Mouse (Mus musculus): ENCODE measurements at regions not wholly inside any gene's neighbourhood (a gene's known extent, or its start where the extent isn't known, plus 50 kb on each side); places are given as distances from the start of the nearest gene placed in this dataset.

GRCm38 (mm10) chr13:28794547-28794946 lies 159.0 kb downstream of the Sox4 start:
- no peak for DNase-seq (ENCODE audit: low spot score)

- peak; percentile 62 for DNase-seq (ENCODE audit: low spot score)
These were observed 160.2 kb downstream of the Sox4 start for GRCm38 (mm10) chr13:28793166-28793935.

- DNase-seq (ENCODE audit: low spot score) = peak; percentile 47
These were observed 160.9 kb downstream of the Sox4 start for GRCm38 (mm10) chr13:28792461-28793165.

- DNase-seq (ENCODE audit: low spot score) = no peak
These were observed 163.1 kb downstream of the Sox4 start for GRCm38 (mm10) chr13:28790381-28790780.

GRCm38 (mm10) chr13:28787331-28787643 lies 166.2 kb downstream of the Sox4 start:
- no peak for DNase-seq (ENCODE audit: low spot score)

GRCm38 (mm10) chr13:28786629-28787330 lies 166.7 kb downstream of the Sox4 start:
- DNase-seq (ENCODE audit: low spot score) = peak; percentile 58

GRCm38 (mm10) chr13:28782497-28783246 lies 170.8 kb downstream of the Sox4 start:
- peak; percentile 77 for DNase-seq (ENCODE audit: low spot score)

- DNase-seq (ENCODE audit: low spot score) = peak; percentile 80
These were observed 171.4 kb downstream of the Sox4 start for GRCm38 (mm10) chr13:28782081-28782480.

- peak; percentile 63 for DNase-seq (ENCODE audit: low spot score)
These were observed 171.9 kb downstream of the Sox4 start for GRCm38 (mm10) chr13:28781660-28782059.

GRCm38 (mm10) chr13:28780462-28780861 lies 173.1 kb downstream of the Sox4 start:
- no peak for DNase-seq (ENCODE audit: low spot score)

GRCm38 (mm10) chr13:28775142-28775815 lies 178.2 kb downstream of the Sox4 start:
- DNase-seq (ENCODE audit: low spot score) = peak; percentile 53

GRCm38 (mm10) chr13:28774649-28775048 lies 178.9 kb downstream of the Sox4 start:
- DNase-seq (ENCODE audit: low spot score) = no peak

GRCm38 (mm10) chr13:28773466-28773865 lies 180.0 kb downstream of the Sox4 start:
- DNase-seq (ENCODE audit: low spot score) = no peak

- DNase-seq (ENCODE audit: low spot score) = no peak
These were observed 183.0 kb downstream of the Sox4 start for GRCm38 (mm10) chr13:28770531-28770930.

GRCm38 (mm10) chr13:28770018-28770417 lies 183.5 kb downstream of the Sox4 start:
- no peak for DNase-seq (ENCODE audit: low spot score)

GRCm38 (mm10) chr13:28768717-28769426 lies 184.6 kb downstream of the Sox4 start:
- peak; percentile 71 for DNase-seq (ENCODE audit: low spot score)

- DNase-seq (ENCODE audit: low spot score) = no peak
These were observed 191.0 kb downstream of the Sox4 start for GRCm38 (mm10) chr13:28762555-28762954.

GRCm38 (mm10) chr13:28759026-28759425 lies 194.5 kb downstream of the Sox4 start:
- DNase-seq (ENCODE audit: low spot score) = peak; percentile 37

GRCm38 (mm10) chr13:28757846-28758522 lies 195.5 kb downstream of the Sox4 start:
- DNase-seq (ENCODE audit: low spot score) = peak; percentile 85
